ENCODE assay signal across 9 mouse cellular contexts in the genomic region with DNA sequence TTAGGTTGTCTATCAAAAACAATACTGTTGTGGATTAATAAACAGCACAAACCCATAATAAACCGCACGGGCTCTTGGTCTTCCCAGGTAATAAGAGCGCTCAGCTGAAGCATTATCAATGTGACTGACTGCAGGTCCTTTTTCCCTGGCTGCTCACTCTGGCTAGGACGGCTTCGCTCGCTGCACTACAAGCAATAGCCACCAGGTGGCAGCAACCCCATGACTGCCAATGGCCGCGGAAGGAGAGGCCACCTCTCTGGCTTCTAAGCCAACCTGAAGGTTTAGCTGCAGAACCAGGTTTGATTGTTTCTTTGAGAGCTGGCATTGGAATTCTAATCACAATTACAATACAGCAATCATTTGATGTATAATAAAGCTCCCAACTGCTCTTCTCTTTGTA. TPM values are rescaled to one million over a fixed set of nuclear protein-coding genes. Genes with fewer than 3 reads are reported as not detected.
DNase-seq lines count a peak whose midpoint lies in the region; ATAC-seq and TF ChIP-seq lines count a peak whose summit lies in the region.
"Had no signal": no experiment of that assay in that cellular context is flagged by ENCODE, and none has a peak within 500 bp of the region (broad histone marks: within the 10 kb centered on the region; RNA-seq: fewer than 3 reads in every experiment).

No protein-coding gene starts in this region.

- no peaks in the 10 kb centered on the region for H3K9me3 ChIP-seq in forebrain, postnatal 0 days (ENCODE audit: low read length)
- no peaks in the 10 kb centered on the region for H3K9me3 ChIP-seq in hindbrain, embryonic 16.5 days (ENCODE audit: control insufficient read depth, low read length)

- POLR2A ChIA-PET in Patski (lab: Charles Lee): no interaction called here

- no peak for DNase-seq in Patski (ENCODE audit: low read depth, low spot score)
- DNase-seq in cerebellum, adult 11 months: peak; percentile 55
- peak; percentile 91 for DNase-seq in forebrain, postnatal 0 days
- DNase-seq in layer of hippocampus, postnatal 36 days: peak; percentile 70
- peak; percentile 60 for DNase-seq in right cerebral cortex, postnatal 25 days
- peak; percentile 62 to 65 for DNase-seq in urinary bladder, postnatal 36 days (ENCODE audit: low spot score in 2 of 2)

- 7% methylated on average over 8 of the region's 8 CpGs for WGBS in forebrain, postnatal 0 days
- 8% methylated on average over 8 of the region's 8 CpGs for WGBS in hindbrain, embryonic 16.5 days

- CTCF ChIA-PET in Patski (lab: Charles Lee): interaction anchor here (0.6 to 2.4 kb wide), 24 partner anchors 9 to 134 kb away, joined by 3 to 11 read pairs (median 3); partner anchors contain the start of gene Cybrd1

- H3K4me2 ChIP-seq in forebrain, postnatal 0 days (ENCODE audit: low read depth): no peak overlapping the region
- no peak overlapping the region for H3K4me2 ChIP-seq in hindbrain, embryonic 16.5 days (ENCODE audit: low read length)

- H3K36me3 ChIP-seq in forebrain, postnatal 0 days (ENCODE audit: insufficient read depth): no peaks in the 10 kb centered on the region
- H3K36me3 ChIP-seq in hindbrain, embryonic 16.5 days (ENCODE audit: control insufficient read depth, insufficient read depth, low read length): no peaks in the 10 kb centered on the region

- ATAC-seq in Patski: no peak
- peak; percentile 72; the same call in 1 of the 2 replicates for ATAC-seq in forebrain, postnatal 0 days
- peak; percentile 83 for ATAC-seq in hindbrain, embryonic 16.5 days
- peak; percentile 88 for ATAC-seq in megakaryocyte-erythroid progenitor cell, adult 5-6 weeks (replicated peaks; ENCODE audit: low FRiP score, low TSS enrichment, poor library complexity, severe bottlenecking)

- no peaks in the 10 kb centered on the region for H3K27me3 ChIP-seq in Patski
- no peaks in the 10 kb centered on the region for H3K27me3 ChIP-seq in forebrain, postnatal 0 days (ENCODE audit: insufficient read depth, low read length)
- no peaks in the 10 kb centered on the region for H3K27me3 ChIP-seq in hindbrain, embryonic 16.5 days (replicated peaks; ENCODE audit: control insufficient read depth, insufficient read depth, low read length)

- in situ Hi-C loops in Patski (cut with MboI; ENCODE audit: low pct_unique_long_range_greater_than_20kb): loop anchor here (10.0 kb wide), 1 partner anchor 69 kb away; no protein-coding TSS in a partner anchor

- H3K27ac ChIP-seq in forebrain, postnatal 0 days (ENCODE audit: low read depth, low read length): no peak overlapping the region
- H3K27ac ChIP-seq in hindbrain, embryonic 16.5 days (ENCODE audit: low read depth, low read length): no peak overlapping the region

- H3K4me1 ChIP-seq in forebrain, postnatal 0 days (ENCODE audit: insufficient read depth): peaks cover 5% of the 10 kb centered on the region
- peaks cover 5% of the 10 kb centered on the region for H3K4me1 ChIP-seq in hindbrain, embryonic 16.5 days (ENCODE audit: control insufficient read depth, insufficient read depth, low read depth, low read length)

- TF ChIP-seq CTCF in Patski (IDR thresholded peaks at IDR 0.05): peak; percentile 93
- peak; percentile 98 for TF ChIP-seq CTCF in forebrain, postnatal 0 days (IDR thresholded peaks at IDR 0.05; ENCODE audit: low read depth)

- H3K4me3 ChIP-seq in forebrain, postnatal 0 days (ENCODE audit: low read depth, low read length): no peak overlapping the region
- no peak overlapping the region for H3K4me3 ChIP-seq in hindbrain, embryonic 16.5 days (ENCODE audit: low read length)
- H3K4me3 ChIP-seq: myocyte had no signal

- H3K9ac ChIP-seq in forebrain, postnatal 0 days: no peak overlapping the region
- no peak overlapping the region for H3K9ac ChIP-seq in hindbrain, embryonic 16.5 days (ENCODE audit: low read depth, low read length)

RNA-seq across cellular contexts. Expression of gene Cybrd1, which starts 37.8 kb away (rescaled TPM):
- polyA plus RNA-seq in Patski (2021): 0.05 TPM
- total RNA-seq in forebrain, postnatal 0 days (2014; rRNA removed): 4.1 and 7.0 TPM in 2 replicates
- 1.6 and 2.5 TPM in 2 replicates for polyA plus RNA-seq in forebrain, postnatal 0 days (2015; fragmentation: Nextera tagmentation; extraction: Ambion mirVana)
- 5.5 and 5.9 TPM in 2 replicates for polyA plus RNA-seq in hindbrain, embryonic 16.5 days (2015; fragmentation: Nextera tagmentation; extraction: Ambion mirVana)
- 1 to 10 TPM; 3.7 to 4.0 TPM for total RNA-seq in layer of hippocampus, postnatal 36 days (2021)
- 0.42 TPM in 1 of 2 replicates, not detected in the other for total RNA-seq in megakaryocyte-erythroid progenitor cell, adult 5-6 weeks (2014; fragmentation: Nextera tagmentation)
- 0.23 and 0.42 TPM in 2 replicates for total RNA-seq in megakaryocyte-erythroid progenitor cell, adult 5-6 weeks (2017)

RNA-seq across cellular contexts. Expression of gene Dync1i2, which starts 56.0 kb away (rescaled TPM):
- 178 TPM for polyA plus RNA-seq in Patski (2021)
- total RNA-seq in forebrain, postnatal 0 days (2014; rRNA removed): 207 and 241 TPM in 2 replicates
- polyA plus RNA-seq in forebrain, postnatal 0 days (2015; fragmentation: Nextera tagmentation; extraction: Ambion mirVana): 189 and 197 TPM in 2 replicates
- 145 and 167 TPM in 2 replicates for polyA plus RNA-seq in hindbrain, embryonic 16.5 days (2015; fragmentation: Nextera tagmentation; extraction: Ambion mirVana)
- total RNA-seq in layer of hippocampus, postnatal 36 days (2021): 100 to 1,000 TPM; 138 to 143 TPM
- total RNA-seq in megakaryocyte-erythroid progenitor cell, adult 5-6 weeks (2014; fragmentation: Nextera tagmentation): 71.4 and 78.4 TPM in 2 replicates
- 124 and 126 TPM in 2 replicates for total RNA-seq in megakaryocyte-erythroid progenitor cell, adult 5-6 weeks (2017)
